Mouse (Mus musculus) heart, embryonic 14.5 days (tissue): Measurements from ENCODE around the gene Impg1. TPM values are rescaled to one million over a fixed set of nuclear protein-coding genes. Genes with fewer than 3 reads are reported as not detected.

ENCODE experiments used
- ATAC-seq: fragments of 200-750 bp; cut with Nextera tagmentation; 2 replicates; pipeline ENCODE4 v1.8.0; 2017; ENCODE audit warnings: low read depth, moderate TSS enrichment; ENCODE audit not compliant: insufficient number of reproducible peaks, insufficient read depth, low FRiP score
- H3K27ac ChIP-seq, 2 experiments: fragments of 200-500 bp in 1 of 2; fragments of 300-500 bp in 1 of 2; sonication (generic) in 1 of 2; replicated peaks in 1 of 2; 2 replicates each; pipeline ENCODE4 v1.5.1; 2012 to 2014; ENCODE audit warnings: low read depth in 2 of 2, low read length in 2 of 2, control low read depth in 1 of 2, mild to moderate bottlenecking in 1 of 2, mixed read lengths in 1 of 2; ENCODE audit not compliant: control insufficient read depth in 1 of 2, insufficient read depth in 1 of 2
- H3K27me3 ChIP-seq: fragments of 300-500 bp; sonication (generic); 2 replicates; pipeline ENCODE4 v1.6.1; 2014; ENCODE audit warnings: mild to moderate bottlenecking, low read length, control low read depth; ENCODE audit not compliant: control insufficient read depth, insufficient read depth
- H3K36me3 ChIP-seq: fragments of 300-500 bp; sonication (generic); 2 replicates; pipeline ENCODE4 v1.6.1; 2014; ENCODE audit warnings: mild to moderate bottlenecking, control low read depth, low read length, mixed read lengths; ENCODE audit not compliant: control insufficient read depth, insufficient read depth
- H3K4me1 ChIP-seq, 2 experiments: fragments of 200-500 bp in 1 of 2; fragments of 300-500 bp in 1 of 2; sonication (generic) in 1 of 2; 2 replicates each; pipeline ENCODE4 v1.6.1; 2012 to 2014; ENCODE audit warnings: low read length in 2 of 2, control low read depth in 1 of 2, mixed read lengths in 1 of 2; ENCODE audit not compliant: control insufficient read depth in 2 of 2, insufficient read depth in 2 of 2
- H3K4me2 ChIP-seq: fragments of 300-500 bp; sonication (generic); 2 replicates; pipeline ENCODE4 v1.6.1; 2014; ENCODE audit warnings: mild to moderate bottlenecking, low read length
- H3K4me3 ChIP-seq, 2 experiments: fragments of 200-500 bp in 1 of 2; fragments of 300-500 bp in 1 of 2; sonication (generic) in 1 of 2; 2 replicates each; pipeline ENCODE4 v1.5.1; 2012 to 2014; ENCODE audit warnings: low read length in 2 of 2, mild to moderate bottlenecking in 2 of 2, control low read depth in 1 of 2, low read depth in 1 of 2, moderate library complexity in 1 of 2; ENCODE audit not compliant: control insufficient read depth in 1 of 2, insufficient read depth in 1 of 2
- H3K9ac ChIP-seq: fragments of 300-500 bp; sonication (generic); 2 replicates; pipeline ENCODE4 v1.6.1; 2014; ENCODE audit warnings: mild to moderate bottlenecking, low read length
- H3K9me3 ChIP-seq: fragments of 300-500 bp; sonication (generic); 2 replicates; pipeline ENCODE4 v1.6.1; 2016; ENCODE audit warnings: low read length, control low read depth; ENCODE audit not compliant: control insufficient read depth
- WGBS: fragments of 180-500 bp; shearing (Covaris S2); extraction: QIAGEN DNeasy Blood & Tissue Kit; methylation state at CpG from one replicate; pipeline ENCODE4 v1.1.7; 2014; 5-methylcytosine and 5-hydroxymethylcytosine counted together
- polyA plus RNA-seq: library from polyadenylated mRNA; unstranded; fragments of >200 nt; fragmentation: Nextera tagmentation; extraction: Ambion mirVana; gene quantifications from 2 replicates; pipeline ENCODE4 v1.2.1, GENCODE M21; 2014

The Impg1 gene
- polyA plus RNA-seq, result not detected in 2 replicates

DNA sequence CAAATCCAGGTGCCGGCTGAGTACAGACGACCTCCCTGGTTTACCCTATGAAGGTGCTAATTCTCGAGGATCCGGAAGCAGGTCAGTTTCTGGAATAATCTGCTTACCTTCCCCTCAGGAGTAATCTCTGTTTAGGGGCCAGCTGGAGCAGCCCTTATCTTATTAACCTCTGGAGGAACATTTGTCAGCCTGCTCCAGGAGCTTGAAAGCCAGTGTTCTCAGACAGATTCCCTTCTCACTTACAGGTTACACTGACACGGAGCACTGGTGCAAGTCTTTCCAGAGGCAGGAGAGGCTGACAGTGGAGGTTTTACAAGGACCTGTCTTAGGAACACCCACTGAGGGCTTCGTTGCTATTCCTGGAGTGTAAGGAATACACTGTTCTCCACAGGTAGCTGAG, at the start of gene Impg1:
Impg1 (minus strand) TSS at position 101 of the 400 bp plus-strand sequence.
- ATAC-seq, result no peak
- no peak within 1 kb of the TSS for H3K4me2 ChIP-seq
- WGBS, result 22% methylated on average over 6 of the region's 6 CpGs
- no peak within 1 kb of the TSS for H3K27ac ChIP-seq
- no peak within 1 kb of the TSS for H3K4me3 ChIP-seq
- no peaks in the 10 kb centered on the region for H3K36me3 ChIP-seq
- no peaks in the 10 kb centered on the region for H3K4me1 ChIP-seq
- H3K9ac ChIP-seq, result no peak within 1 kb of the TSS
- no peaks in the 10 kb centered on the region for H3K27me3 ChIP-seq
- H3K9me3 ChIP-seq, result no peaks in the 10 kb centered on the region

DNA sequence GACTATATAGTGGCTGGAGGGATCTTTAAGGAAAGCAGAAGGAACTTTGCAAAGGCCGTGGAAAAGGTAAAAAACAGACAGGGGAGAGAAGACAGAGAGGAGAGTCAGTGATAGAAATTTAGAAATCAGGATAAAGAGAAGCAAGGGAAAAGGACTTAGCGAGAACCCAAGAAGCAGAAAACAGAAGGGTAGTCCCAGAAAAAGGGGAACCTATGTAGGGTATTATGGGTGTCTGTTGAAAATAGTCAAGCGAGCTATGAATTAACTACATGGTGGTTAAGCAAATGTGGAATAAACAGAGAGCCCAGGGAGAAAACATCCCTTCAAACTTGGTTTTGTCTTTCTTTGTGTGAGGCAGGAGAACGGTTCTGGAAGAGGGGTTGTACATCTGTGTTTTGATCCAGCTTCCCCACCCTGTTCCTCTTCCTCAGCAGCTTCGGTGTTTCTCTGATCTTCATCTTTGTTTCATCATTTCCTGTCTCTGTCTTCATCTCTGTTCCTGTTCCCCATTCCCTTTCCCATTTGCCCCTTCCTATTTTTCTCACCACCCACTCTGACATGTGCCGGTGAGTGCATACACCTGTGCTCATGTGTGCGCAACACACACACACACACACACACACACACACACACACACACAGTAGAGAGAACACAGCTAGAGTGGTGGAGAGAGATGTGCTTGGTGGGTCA, 44.3 kb upstream of the Impg1 start:
- H3K9ac ChIP-seq, result no peak overlapping the region
- H3K4me1 ChIP-seq, result no peaks in the 10 kb centered on the region
- no peaks in the 10 kb centered on the region for H3K27me3 ChIP-seq
- no peak overlapping the region for H3K4me2 ChIP-seq
- no peaks in the 10 kb centered on the region for H3K9me3 ChIP-seq
- no peak overlapping the region for H3K27ac ChIP-seq
- H3K36me3 ChIP-seq, result no peaks in the 10 kb centered on the region
- 90% methylated on average over 7 of the region's 7 CpGs for WGBS
- no peak overlapping the region for H3K4me3 ChIP-seq
- no peak for ATAC-seq

DNA sequence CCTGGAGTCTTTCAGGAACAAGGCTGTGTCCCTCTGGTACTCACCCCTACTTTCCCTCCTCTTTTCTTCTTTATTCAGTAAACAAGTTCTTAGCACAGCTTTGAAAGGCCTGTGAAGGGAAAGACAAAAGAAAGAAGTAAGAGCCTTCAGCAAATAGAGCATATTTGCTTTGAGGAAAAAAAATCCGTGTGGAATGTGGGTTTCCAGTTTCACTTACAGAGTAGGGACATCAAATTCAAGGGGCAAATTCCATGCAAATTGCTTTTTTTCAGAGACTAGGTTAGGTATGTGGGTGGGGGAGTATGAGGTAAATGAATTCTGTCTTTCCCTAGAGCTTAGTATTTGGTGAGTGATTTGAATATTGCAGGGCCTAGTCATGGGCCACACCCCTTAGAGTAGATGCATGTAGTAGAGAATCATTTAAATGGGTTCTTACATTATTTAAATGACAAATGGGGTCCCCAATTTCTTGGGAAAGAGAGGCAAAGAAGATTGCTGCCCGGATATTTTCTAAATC, 39.3 kb upstream of the Impg1 start:
- no peak overlapping the region for H3K9ac ChIP-seq
- H3K27me3 ChIP-seq, result no peaks in the 10 kb centered on the region
- no peak overlapping the region for H3K4me3 ChIP-seq
- no peak for ATAC-seq
- no peaks in the 10 kb centered on the region for H3K36me3 ChIP-seq
- no peaks in the 10 kb centered on the region for H3K4me1 ChIP-seq
- H3K9me3 ChIP-seq, result no peaks in the 10 kb centered on the region
- H3K27ac ChIP-seq, result no peak overlapping the region
- no peak overlapping the region for H3K4me2 ChIP-seq
- WGBS, result 48% methylated on average over 2 of the region's 2 CpGs

DNA sequence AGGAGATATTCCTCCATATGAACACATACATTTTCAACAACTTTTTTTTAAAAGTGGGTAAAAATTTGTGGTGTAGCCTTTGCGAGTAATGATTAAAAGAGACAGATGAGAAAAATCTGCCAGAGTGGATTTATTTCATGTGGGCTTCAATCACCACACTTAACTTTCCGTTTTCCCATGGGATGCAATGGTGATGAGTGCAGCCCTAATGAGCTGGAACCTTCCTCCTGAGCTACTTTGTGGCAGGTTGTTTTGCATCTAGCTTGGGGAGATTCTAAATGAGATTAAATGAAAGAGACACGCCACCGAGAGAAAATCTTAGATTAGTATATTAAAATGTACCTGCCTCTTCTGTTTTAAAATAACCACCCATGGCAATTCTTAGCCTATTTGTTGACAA, 26.3 kb upstream of the Impg1 start:
- Histone ChIP-seq H3K27me3 (no peaks in the 10 kb centered on the region), H3K4me1 (no peaks in the 10 kb centered on the region), H3K4me2 (no peak overlapping the region), H3K9ac (no peak overlapping the region), H3K4me3 (no peak overlapping the region), H3K36me3 (no peaks in the 10 kb centered on the region), H3K27ac (no peak overlapping the region), H3K9me3 (no peaks in the 10 kb centered on the region)
- WGBS, result 74% methylated on average over 4 of the region's 4 CpGs
- no peak for ATAC-seq

DNA sequence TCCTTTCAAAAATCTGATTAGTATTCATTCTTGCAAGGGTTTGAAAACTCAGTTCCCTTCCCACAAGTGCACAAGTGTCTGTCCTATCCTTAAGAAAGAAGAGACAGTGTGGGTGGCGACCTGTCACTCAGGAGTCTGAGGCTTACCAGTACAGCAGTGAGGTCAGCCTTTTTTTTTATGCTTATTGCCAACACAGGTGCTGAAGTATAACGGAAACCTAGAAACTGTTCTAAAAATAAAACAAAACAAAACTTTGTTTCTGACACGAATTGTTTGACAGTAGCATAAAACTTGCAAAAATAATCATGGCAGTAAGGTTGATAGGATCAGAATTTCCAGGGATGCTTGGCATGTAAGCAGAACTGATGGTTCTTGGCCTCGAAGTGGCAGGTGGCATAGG, 4.9 kb downstream of the Impg1 start:
- Histone ChIP-seq H3K4me3 (no peak overlapping the region), H3K9ac (no peak overlapping the region), H3K4me2 (no peak overlapping the region), H3K36me3 (no peaks in the 10 kb centered on the region), H3K4me1 (no peaks in the 10 kb centered on the region), H3K27me3 (no peaks in the 10 kb centered on the region), H3K27ac (no peak overlapping the region), H3K9me3 (no peaks in the 10 kb centered on the region)
- ATAC-seq, result no peak
- WGBS, result 53% methylated on average over 4 of the region's 4 CpGs

DNA sequence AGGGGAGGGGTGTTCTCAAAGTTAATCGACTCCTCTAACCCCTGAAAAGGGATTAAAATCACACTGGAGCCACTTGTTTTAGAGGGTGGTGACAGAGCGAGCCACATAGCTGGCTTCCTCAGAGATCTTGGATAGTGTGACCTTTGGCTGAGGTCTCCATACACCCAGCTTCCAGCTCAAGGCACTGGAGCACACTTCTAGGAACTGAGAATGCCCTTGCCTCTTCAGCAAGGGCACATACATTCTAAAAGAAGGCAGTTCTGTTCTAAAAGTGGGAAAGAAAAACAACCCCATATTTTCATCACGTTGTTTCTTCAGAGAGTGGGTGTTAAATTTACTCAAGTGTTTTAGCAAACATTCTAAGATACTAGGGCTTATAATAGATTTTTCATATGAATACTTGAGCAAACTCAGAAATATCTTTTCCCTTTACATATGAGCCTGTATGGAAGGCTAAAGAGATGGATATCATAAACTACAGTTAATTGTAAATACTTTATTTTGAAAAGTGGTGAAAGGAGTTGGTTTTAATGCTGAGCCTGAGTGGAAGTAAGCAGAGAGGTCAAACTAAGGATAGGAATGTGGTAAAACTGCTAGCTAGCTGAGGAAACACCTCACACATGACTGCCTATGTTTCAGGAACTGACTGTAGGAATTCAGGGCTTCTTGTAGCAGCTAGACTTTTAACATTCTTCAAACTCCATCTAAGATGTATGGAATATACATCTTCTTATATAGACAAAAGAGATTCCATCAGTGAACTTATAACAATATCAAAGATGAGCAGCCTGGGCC, 14.6 kb downstream of the Impg1 start:
- WGBS, result 23% methylated on average over 3 of the region's 3 CpGs
- no peak overlapping the region for H3K27ac ChIP-seq
- H3K4me1 ChIP-seq, result peaks cover 2 to 5% of the 10 kb centered on the region in 2 experiments; a peak in 2 of 4 replicates
- H3K27me3 ChIP-seq, result no peaks in the 10 kb centered on the region
- ATAC-seq, result no peak
- H3K4me3 ChIP-seq, result no peak overlapping the region
- no peak overlapping the region for H3K9ac ChIP-seq
- H3K36me3 ChIP-seq, result no peaks in the 10 kb centered on the region
- no peaks in the 10 kb centered on the region for H3K9me3 ChIP-seq
- no peak overlapping the region for H3K4me2 ChIP-seq

DNA sequence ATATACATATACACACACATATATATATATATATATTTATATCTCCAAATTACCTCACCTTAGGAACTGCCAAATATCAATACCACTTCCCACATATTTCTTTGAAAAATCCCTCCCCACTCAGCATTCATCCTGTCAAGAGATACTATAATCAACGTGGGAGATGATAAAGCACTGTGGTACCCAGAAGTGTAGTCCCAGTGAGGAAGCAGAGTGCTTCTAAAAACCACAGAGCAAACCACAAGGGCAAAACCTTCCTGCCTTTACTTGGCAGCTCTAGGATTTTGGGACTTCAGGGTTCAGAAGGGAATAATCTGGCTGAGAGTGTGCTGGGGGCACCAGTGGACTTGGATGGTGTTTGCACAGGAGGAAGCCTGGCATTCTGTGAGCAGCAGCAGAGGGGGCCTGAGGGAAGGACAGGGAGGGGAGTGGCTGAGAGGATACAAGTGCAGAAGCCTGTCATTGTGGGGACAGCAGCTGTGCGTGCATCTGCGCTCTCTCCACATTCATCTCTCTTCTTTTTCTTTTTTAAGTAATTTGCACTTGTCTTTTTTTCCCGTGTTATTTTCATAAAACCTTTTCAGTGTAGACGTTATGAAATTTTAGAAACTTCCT, 24.1 kb downstream of the Impg1 start:
- Histone ChIP-seq H3K9me3 (no peaks in the 10 kb centered on the region), H3K4me3 (no peak overlapping the region), H3K27me3 (no peaks in the 10 kb centered on the region), H3K36me3 (no peaks in the 10 kb centered on the region), H3K27ac (no peak overlapping the region), H3K4me1 (no peaks in the 10 kb centered on the region), H3K9ac (no peak overlapping the region), H3K4me2 (no peak overlapping the region)
- 52% methylated on average over 5 of the region's 5 CpGs for WGBS
- ATAC-seq, result no peak
